Mouse (Mus musculus): ENCODE data around the gene Vmn1r129.
"Not testable (repeated sequence)": the region's sequence is repeated elsewhere in the genome, so short reads cannot be mapped to it uniquely, and the experiment has no call there.

Gene Vmn1r129

DNA sequence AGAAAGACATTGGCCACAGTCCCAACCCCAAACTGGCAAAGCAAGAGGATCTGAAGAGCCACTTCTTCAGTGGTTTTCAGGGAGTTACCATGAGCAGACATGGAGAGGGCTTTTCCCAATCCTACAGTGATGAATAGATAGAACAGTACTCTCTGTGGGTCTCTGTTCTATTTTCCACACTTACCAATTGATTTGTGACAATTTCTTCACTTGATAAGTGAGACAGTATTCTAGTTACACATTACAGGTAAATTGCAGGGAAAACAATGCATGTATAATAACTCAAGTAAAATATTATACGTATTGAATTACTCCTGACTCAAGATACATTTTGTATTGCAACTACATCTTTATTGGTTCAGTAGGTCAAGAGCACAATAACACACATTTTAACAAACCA, at the start of gene Vmn1r129:
Gene Vmn1r129, minus strand, starts transcription at position 101 of the 400 bp plus-strand sequence.
- not testable (repeated sequence) for TF ChIP-seq GATA4 (IDR thresholded peaks at IDR 0.05; ENCODE audit: insufficient replicate concordance, low read length)

DNA sequence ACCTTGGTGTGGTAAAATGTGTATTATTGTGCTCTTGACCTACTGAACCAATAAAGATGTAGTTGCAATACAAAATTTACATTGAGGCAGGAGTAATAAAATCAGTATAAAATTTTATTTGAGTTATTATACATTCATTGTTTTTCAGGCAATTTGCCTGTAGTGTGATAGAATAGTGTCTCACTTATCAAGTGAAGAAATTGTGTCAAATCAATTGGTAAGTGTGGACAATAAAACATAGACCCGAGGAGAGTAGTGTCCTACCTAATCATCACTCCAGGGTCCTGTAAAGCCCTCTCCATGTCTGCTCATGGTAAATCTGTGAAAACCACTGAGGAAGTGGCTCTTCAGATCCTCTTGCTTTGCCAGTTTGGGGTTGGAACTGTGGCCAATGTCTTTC, 12.0 kb downstream of the Vmn1r129 start, which contains the start of gene Vmn1r128:
Gene Vmn1r128, plus strand, starts transcription at position 301 of the 400 bp plus-strand sequence.
- TF ChIP-seq GATA4 (IDR thresholded peaks at IDR 0.05; ENCODE audit: insufficient replicate concordance, low read length), result not testable (repeated sequence)

DNA sequence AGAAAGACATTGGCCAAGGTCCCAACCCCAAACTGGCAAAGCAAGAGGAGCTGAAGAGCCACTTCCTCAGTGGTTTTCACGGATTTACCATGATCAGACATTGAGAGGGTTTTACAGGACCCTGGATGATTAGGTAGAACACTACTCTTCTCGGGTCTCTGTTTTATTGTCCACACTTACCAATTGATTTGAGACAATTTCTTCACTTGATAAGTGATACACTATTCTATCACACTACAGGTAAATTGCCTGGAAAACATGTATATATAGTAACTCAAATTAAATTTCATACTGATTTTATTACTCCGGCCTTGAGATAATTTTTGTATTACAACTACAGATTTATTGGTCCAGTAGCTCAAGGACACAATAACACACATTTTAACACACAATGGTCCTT, 41.3 kb downstream of the Vmn1r129 start, which contains the start of gene Vmn1r127:
Gene Vmn1r127, minus strand, starts transcription at position 101 of the 400 bp plus-strand sequence.
- not testable (repeated sequence) for TF ChIP-seq GATA4 (IDR thresholded peaks at IDR 0.05; ENCODE audit: insufficient replicate concordance, low read length)
